Mouse (Mus musculus): ENCODE measurements around the gene Spdef. TPM values are rescaled to one million over a fixed set of nuclear protein-coding genes. Genes with fewer than 3 reads are reported as not detected.

Spdef gene
- polyA plus RNA-seq, 1 experiment from 2014 or later = 0.88 TPM

- Histone ChIP-seq H3K4me2 (no peak overlapping the region), H3K4me3 (ENCODE audit: low read depth, low read length) (no peak overlapping the region), H3K27ac (ENCODE audit: low read depth) (no peak overlapping the region), H3K9ac (no peak overlapping the region), H3K9me3 (ENCODE audit: low read depth, low read length) (no peaks in the 10 kb centered on the region), H3K36me3 (ENCODE audit: insufficient read depth) (no peaks in the 10 kb centered on the region), H3K27me3 (ENCODE audit: insufficient read depth, low read length) (no peaks in the 10 kb centered on the region), H3K4me1 (ENCODE audit: insufficient read depth) (peaks cover 3% of the 10 kb centered on the region; the same call in 1 of the 2 replicates)
- DNase-seq = no peak
- ATAC-seq (ENCODE audit: insufficient read depth) = no peak
- TF ChIP-seq CTCF (IDR thresholded peaks at IDR 0.05; ENCODE audit: low read depth) = no peak
- 70% methylated on average over 6 of the region's 6 CpGs for WGBS
Measured at GRCm38 (mm10) chr17:27701856-27702255, 26.9 kb downstream of the Spdef start.

DNA sequence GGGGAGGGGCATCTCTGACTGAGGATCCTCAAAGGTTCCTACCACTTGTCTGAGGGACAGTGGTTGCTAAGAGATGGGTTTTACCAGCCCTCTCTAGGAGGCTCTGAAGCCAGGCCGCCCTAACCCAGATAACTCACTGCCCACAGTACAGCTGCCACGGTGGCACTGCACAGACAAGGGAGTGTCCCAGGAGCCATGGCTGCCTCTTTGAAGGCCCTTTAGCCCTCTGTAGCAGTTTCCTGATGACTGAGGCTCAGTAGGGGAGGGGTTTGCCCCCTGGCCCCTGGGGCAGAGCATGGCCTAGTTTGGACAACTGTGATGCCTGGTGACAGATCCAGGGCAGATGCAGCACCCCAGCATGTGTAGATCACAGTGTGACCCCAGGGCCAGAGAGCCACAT is 27.9 kb downstream of the Spdef start:
- WGBS = 76% methylated on average over 2 of the region's 2 CpGs
- no peaks in the 10 kb centered on the region for H3K27me3 ChIP-seq (ENCODE audit: insufficient read depth, low read length)
- no peak overlapping the region for H3K4me3 ChIP-seq (ENCODE audit: low read depth, low read length)
- H3K4me2 ChIP-seq = no peak overlapping the region
- H3K4me1 ChIP-seq (ENCODE audit: insufficient read depth) = peaks cover 3% of the 10 kb centered on the region; the same call in 1 of the 2 replicates
- no peaks in the 10 kb centered on the region for H3K9me3 ChIP-seq (ENCODE audit: low read depth, low read length)
- ATAC-seq (ENCODE audit: insufficient read depth) = no peak
- H3K9ac ChIP-seq = no peak overlapping the region
- H3K27ac ChIP-seq (ENCODE audit: low read depth) = no peak overlapping the region
- no peak for DNase-seq
- no peak for TF ChIP-seq CTCF (IDR thresholded peaks at IDR 0.05; ENCODE audit: low read depth)
- no peaks in the 10 kb centered on the region for H3K36me3 ChIP-seq (ENCODE audit: insufficient read depth)

DNA sequence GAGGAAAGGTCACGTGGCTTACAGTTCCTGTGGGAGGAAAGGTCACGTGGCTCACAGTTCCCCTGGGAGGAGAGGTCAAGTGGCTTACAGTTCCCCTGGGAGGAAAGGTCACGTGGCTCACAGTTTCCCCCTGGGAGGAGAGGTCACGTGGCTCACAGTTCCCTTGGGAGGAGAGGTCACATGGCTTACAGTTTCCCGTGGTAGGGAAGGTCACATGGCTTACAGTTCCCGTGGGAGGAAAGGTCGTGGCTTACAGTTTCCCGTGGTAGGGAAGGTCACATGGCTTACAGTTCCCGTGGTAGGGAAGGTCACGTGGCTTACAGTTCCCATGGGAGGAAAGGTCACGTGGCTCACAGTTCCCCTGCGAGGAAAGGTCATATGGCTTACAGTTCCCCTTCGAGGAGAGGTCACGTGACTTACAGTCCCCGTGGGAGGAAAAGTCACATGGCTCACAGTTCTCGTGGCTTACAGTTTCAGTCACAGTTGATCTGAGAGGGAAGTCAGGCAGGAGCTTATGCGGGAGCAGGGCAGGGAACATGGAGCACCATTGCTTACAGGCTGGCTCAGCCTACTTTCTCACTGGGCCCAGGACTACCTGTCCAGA is 29.0 kb downstream of the Spdef start:
- H3K9ac ChIP-seq = no peak overlapping the region
- no peaks in the 10 kb centered on the region for H3K9me3 ChIP-seq (ENCODE audit: low read depth, low read length)
- TF ChIP-seq CTCF (IDR thresholded peaks at IDR 0.05; ENCODE audit: low read depth) = no peak
- WGBS = 85% methylated on average over 17 of the region's 17 CpGs
- no peak overlapping the region for H3K27ac ChIP-seq (ENCODE audit: low read depth)
- H3K4me3 ChIP-seq (ENCODE audit: low read depth, low read length) = no peak overlapping the region
- H3K36me3 ChIP-seq (ENCODE audit: insufficient read depth) = no peaks in the 10 kb centered on the region
- no peaks in the 10 kb centered on the region for H3K27me3 ChIP-seq (ENCODE audit: insufficient read depth, low read length)
- no peak for DNase-seq
- no peak for ATAC-seq (ENCODE audit: insufficient read depth)
- H3K4me2 ChIP-seq = no peak overlapping the region
- H3K4me1 ChIP-seq (ENCODE audit: insufficient read depth) = peaks cover 3% of the 10 kb centered on the region; the same call in 1 of the 2 replicates

DNA sequence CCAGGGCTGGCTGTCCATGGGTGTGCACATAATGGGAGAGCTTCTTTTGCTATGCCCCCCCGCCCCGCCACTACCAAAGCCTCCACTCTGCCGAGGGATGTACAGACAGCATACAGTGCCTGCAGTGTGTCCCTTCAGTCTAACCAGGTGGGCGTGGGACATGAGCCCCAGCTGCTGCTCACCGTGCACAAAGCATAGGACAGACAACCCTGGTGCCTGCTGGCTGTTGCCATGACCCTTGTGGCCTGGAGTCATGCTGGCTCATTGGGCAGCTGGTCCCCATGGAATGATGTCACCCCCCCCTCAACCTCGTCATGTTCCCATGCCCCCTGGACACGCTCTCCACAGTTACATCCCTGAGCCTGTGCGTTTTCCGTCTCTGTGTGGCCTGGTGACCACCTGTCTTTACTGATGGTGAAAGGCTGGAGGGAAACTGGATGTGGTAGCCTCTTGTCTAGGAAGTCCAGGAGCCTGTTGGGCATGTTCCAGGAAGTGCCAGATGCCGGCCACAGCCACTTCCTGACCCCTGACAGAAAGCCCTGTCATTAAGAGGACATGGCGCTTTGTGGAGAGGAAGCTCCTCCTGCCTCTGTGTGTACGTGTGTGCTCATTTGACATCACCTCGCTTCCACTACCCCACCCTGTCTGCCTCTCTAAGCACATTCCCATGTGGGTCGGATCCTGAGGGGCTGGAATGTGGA is 37.6 kb downstream of the Spdef start:
- no peak for DNase-seq

GRCm38 (mm10) chr17:27686395-27686794 is 42.4 kb downstream of the Spdef start:
- no peak overlapping the region for H3K4me2 ChIP-seq

More for the DNA sequence above, 37.6 kb downstream of the Spdef start:
- no peak for ATAC-seq (ENCODE audit: insufficient read depth)
- Histone ChIP-seq H3K9me3 (ENCODE audit: low read depth, low read length) (no peaks in the 10 kb centered on the region), H3K4me3 (ENCODE audit: low read depth, low read length) (no peak overlapping the region), H3K36me3 (ENCODE audit: insufficient read depth) (no peaks in the 10 kb centered on the region), H3K4me1 (ENCODE audit: insufficient read depth) (no peaks in the 10 kb centered on the region), H3K4me2 (no peak overlapping the region), H3K9ac (no peak overlapping the region), H3K27me3 (ENCODE audit: insufficient read depth, low read length) (peaks cover 13% of the 10 kb centered on the region), H3K27ac (ENCODE audit: low read depth) (no peak overlapping the region)
- no peak for TF ChIP-seq CTCF (IDR thresholded peaks at IDR 0.05; ENCODE audit: low read depth)
- WGBS = 65% methylated on average over 14 of the region's 14 CpGs

DNA sequence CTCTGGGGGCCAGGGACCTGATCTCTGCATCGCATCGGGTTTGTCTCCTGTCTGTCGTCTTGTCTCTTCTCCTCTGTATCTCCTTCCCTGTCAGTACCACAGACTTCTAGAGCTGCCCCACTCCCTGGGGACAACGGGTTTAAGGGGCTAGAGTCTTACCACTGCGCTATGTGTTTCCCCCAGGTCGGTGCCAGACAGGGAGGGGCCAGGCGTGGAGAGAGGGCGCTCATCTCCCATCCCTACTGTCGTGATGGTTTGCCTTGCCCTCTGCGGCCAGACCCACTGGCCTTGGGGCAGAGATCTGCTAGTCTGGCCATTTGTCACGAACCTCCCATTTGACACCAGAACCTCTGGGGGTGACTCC is 43.2 kb downstream of the Spdef start:
- H3K4me2 ChIP-seq = peak overlapping the region; percentile 79
- H3K4me1 ChIP-seq (ENCODE audit: insufficient read depth) = no peaks in the 10 kb centered on the region
- DNase-seq (no peak), ATAC-seq (ENCODE audit: insufficient read depth) (peak; percentile 9; the same call in 1 of the 2 replicates)
- H3K27ac ChIP-seq (ENCODE audit: low read depth) = no peak overlapping the region
- peak overlapping the region; percentile 29; the same call in 1 of the 2 replicates for H3K9ac ChIP-seq
- peak overlapping the region; percentile 42 for H3K4me3 ChIP-seq (ENCODE audit: low read depth, low read length)
- H3K27me3 ChIP-seq (ENCODE audit: insufficient read depth, low read length) = peaks cover 35% of the 10 kb centered on the region
- no peaks in the 10 kb centered on the region for H3K36me3 ChIP-seq (ENCODE audit: insufficient read depth)
- no peaks in the 10 kb centered on the region for H3K9me3 ChIP-seq (ENCODE audit: low read depth, low read length)
- 2% methylated on average over 11 of the region's 11 CpGs for whole genome bisulfite sequencing
- no peak for TF ChIP-seq CTCF (IDR thresholded peaks at IDR 0.05; ENCODE audit: low read depth)

More at GRCm38 (mm10) chr17:27686395-27686794, 42.4 kb downstream of the Spdef start:
- no peak for ATAC-seq (ENCODE audit: insufficient read depth)
- no peak for TF ChIP-seq CTCF (IDR thresholded peaks at IDR 0.05; ENCODE audit: low read depth)
- no peak overlapping the region for H3K9ac ChIP-seq
- H3K9me3 ChIP-seq (ENCODE audit: low read depth, low read length) = no peaks in the 10 kb centered on the region
- no peaks in the 10 kb centered on the region for H3K4me1 ChIP-seq (ENCODE audit: insufficient read depth)
- H3K27me3 ChIP-seq (ENCODE audit: insufficient read depth, low read length) = peaks cover 35% of the 10 kb centered on the region
- H3K36me3 ChIP-seq (ENCODE audit: insufficient read depth) = no peaks in the 10 kb centered on the region
- no peak overlapping the region for H3K4me3 ChIP-seq (ENCODE audit: low read depth, low read length)
- DNase-seq = no peak
- no peak overlapping the region for H3K27ac ChIP-seq (ENCODE audit: low read depth)
- 34% methylated on average over 5 of the region's 5 CpGs for WGBS

DNA sequence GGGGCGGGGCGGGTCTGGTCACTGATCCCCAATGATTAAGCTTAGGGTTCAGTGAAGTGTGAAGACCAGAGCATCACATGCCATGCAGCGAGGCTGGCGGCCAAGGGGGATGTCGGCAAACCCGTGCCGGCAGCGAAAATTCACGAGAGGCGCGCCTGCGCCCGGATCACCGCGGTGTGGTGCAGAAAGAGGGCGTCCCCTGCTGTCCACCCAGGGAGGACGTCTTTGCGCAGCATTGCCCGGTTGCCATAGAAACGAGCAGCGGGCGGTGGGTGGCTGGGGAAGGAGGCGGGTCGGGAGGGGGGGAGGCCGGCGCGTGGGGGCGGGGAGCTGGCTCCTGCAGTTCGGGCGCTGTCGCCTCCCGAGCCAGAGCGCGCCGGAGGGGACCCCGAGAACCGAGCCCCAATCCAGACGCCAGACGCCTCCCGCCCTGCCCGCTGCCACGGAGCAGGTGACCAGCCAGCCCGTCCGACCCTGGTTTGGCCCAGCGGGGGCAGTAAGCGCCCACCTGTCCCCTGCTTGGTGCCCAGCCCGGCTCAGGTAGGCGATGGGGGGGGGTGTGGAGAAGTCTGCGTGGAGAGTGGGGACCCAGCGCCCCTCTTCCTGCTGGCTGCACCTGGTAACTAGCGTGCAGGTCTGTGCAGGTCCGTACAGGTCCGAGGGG is 43.7 kb downstream of the Spdef start:
- no peaks in the 10 kb centered on the region for H3K36me3 ChIP-seq (ENCODE audit: insufficient read depth)
- peaks cover 35% of the 10 kb centered on the region for H3K27me3 ChIP-seq (ENCODE audit: insufficient read depth, low read length)
- peak overlapping the region; percentile 29; the same call in 1 of the 2 replicates for H3K9ac ChIP-seq
- H3K4me1 ChIP-seq (ENCODE audit: insufficient read depth) = no peaks in the 10 kb centered on the region
- DNase-seq (peak; percentile 84), ATAC-seq (ENCODE audit: insufficient read depth) (peak; percentile 40; the same call in 1 of the 2 replicates)
- H3K4me3 ChIP-seq (ENCODE audit: low read depth, low read length) = peak overlapping the region; percentile 42
- TF ChIP-seq CTCF (IDR thresholded peaks at IDR 0.05; ENCODE audit: low read depth) = peak; percentile 63
- 2% methylated on average over 51 of the region's 53 CpGs for WGBS
- H3K9me3 ChIP-seq (ENCODE audit: low read depth, low read length) = no peaks in the 10 kb centered on the region
- no peak overlapping the region for H3K27ac ChIP-seq (ENCODE audit: low read depth)
- peak overlapping the region; percentile 79 for H3K4me2 ChIP-seq

Data from lung, embryonic 14.5 days (tissue).